Mouse (Mus musculus) G1E (cell line): ENCODE results near the gene Foxn2.

Source experiments
- CTCF ChIP-seq: IDR thresholded peaks from 2 replicates; pipeline ENCODE4 v1.5.1; 2012; ENCODE audit warnings: low read depth, low read length, inconsistent platforms, mixed read lengths
- POLR2AphosphoS5 ChIP-seq: IDR thresholded peaks from 2 replicates; pipeline ENCODE4 v1.6.1; 2012; ENCODE audit warnings: low read depth, low read length, inconsistent platforms; ENCODE audit not compliant: insufficient replicate concordance
- TAL1 ChIP-seq: conservative IDR thresholded peaks from 2 replicates; pipeline ENCODE4 v1.6.1; 2012; ENCODE audit warnings: low read depth, low read length, inconsistent platforms, mixed read lengths

GRCm38 (mm10) chr17:88403269-88403668 is 37.2 kb upstream of the Foxn2 start:
- no peak for TF ChIP-seq POLR2AphosphoS5
- TF ChIP-seq TAL1 = no peak
- no peak for TF ChIP-seq CTCF
